Mouse (Mus musculus) CH12.LX (cell line): ENCODE results near the gene Cryzl1. TPM values are rescaled to one million over a fixed set of nuclear protein-coding genes. Genes with fewer than 3 reads are reported as not detected.

Experiments used
- DNase-seq: peaks from one replicate; pipeline ENCODE4 v3.0.0-alpha.2; 2013; ENCODE audit errors: extremely low read depth
- H3K27ac ChIP-seq: 2 replicates; pipeline ENCODE4 v1.5.1; 2012; ENCODE audit warnings: low read depth, mild to moderate bottlenecking, control low read depth, moderate library complexity; ENCODE audit not compliant: insufficient read depth
- H3K27me3 ChIP-seq: replicated peaks from 2 replicates; pipeline ENCODE3; 2012; ENCODE audit warnings: inconsistent platforms
- H3K36me3 ChIP-seq, 2 experiments: replicated peaks in 1 of 2; 2 replicates each; pipeline versions ENCODE3 to v1.6.1; 2012; ENCODE audit warnings: inconsistent platforms in 1 of 2, low read length in 1 of 2, mild to moderate bottlenecking in 1 of 2, mixed read lengths in 1 of 2, moderate library complexity in 1 of 2; ENCODE audit not compliant: control insufficient read depth in 1 of 2, insufficient read depth in 1 of 2
- H3K4me1 ChIP-seq, 2 experiments: 2 replicates each; pipeline ENCODE4 v1.6.1; 2012; ENCODE audit warnings: inconsistent platforms in 1 of 2, moderate library complexity in 1 of 2; ENCODE audit not compliant: insufficient read depth in 2 of 2, control insufficient read depth in 1 of 2
- H3K4me2 ChIP-seq: 2 replicates; pipeline ENCODE4 v1.6.1; 2012; ENCODE audit warnings: low read depth, mild to moderate bottlenecking, control low read depth; ENCODE audit not compliant: poor library complexity, insufficient read depth, severe bottlenecking
- H3K4me3 ChIP-seq, 3 experiments: fragments of 150-350 bp in 1 of 3; sonication (generic) in 1 of 3; replicated peaks in 1 of 3; 2 replicates each; pipeline versions ENCODE3 to v1.5.1; 2011 to 2012; ENCODE audit warnings: low read depth in 2 of 3, low read length in 2 of 3, mild to moderate bottlenecking in 2 of 3, moderate library complexity in 2 of 3, control low read depth in 1 of 3, improper control_type of control experiment in 1 of 3, inconsistent platforms in 1 of 3, mixed read lengths in 1 of 3; ENCODE audit not compliant: poor library complexity in 1 of 3
- H3K79me2 ChIP-seq: replicated peaks from 2 replicates; pipeline ENCODE4 v1.6.1; 2012; ENCODE audit warnings: mild to moderate bottlenecking, moderate library complexity; ENCODE audit not compliant: control insufficient read depth, poor library complexity, insufficient read depth, severe bottlenecking; ENCODE audit errors: extremely low read depth
- H3K9ac ChIP-seq: 2 replicates; pipeline ENCODE4 v1.6.1; 2012; ENCODE audit warnings: low read depth, mild to moderate bottlenecking, control low read depth, moderate library complexity; ENCODE audit not compliant: insufficient read depth
- H3K9me3 ChIP-seq: replicated peaks from 2 replicates; pipeline ENCODE3; 2012; ENCODE audit warnings: low read length, inconsistent platforms, mixed read lengths
- BHLHE40 ChIP-seq: IDR thresholded peaks from 2 replicates; pipeline ENCODE4 v1.6.1; 2011; ENCODE audit warnings: mild to moderate bottlenecking, low read depth, low read length, improper control_type of control experiment
- CHD1 ChIP-seq: IDR thresholded peaks from 2 replicates; pipeline ENCODE4 v1.6.1; 2012; ENCODE audit warnings: low read depth, low read length, improper control_type of control experiment, inconsistent platforms
- CHD2 ChIP-seq: IDR thresholded peaks from 2 replicates; pipeline ENCODE4 v1.6.1; 2011; ENCODE audit warnings: low read length, improper control_type of control experiment
- CTCF ChIP-seq, 2 experiments: IDR thresholded peaks in 1 of 2; conservative IDR thresholded peaks in 1 of 2; 2 replicates each; pipeline ENCODE4 v1.5.1; 2011 to 2012; ENCODE audit warnings: low read depth in 2 of 2, low read length in 2 of 2, improper control_type of control experiment in 1 of 2, inconsistent platforms in 1 of 2, mild to moderate bottlenecking in 1 of 2, moderate library complexity in 1 of 2
- ELF1 ChIP-seq: IDR thresholded peaks from 2 replicates; pipeline ENCODE4 v1.6.1; 2014; ENCODE audit warnings: low read depth, mild to moderate bottlenecking, inconsistent platforms, low read length, improper control_type of control experiment
- EP300 ChIP-seq: IDR thresholded peaks from 2 replicates; pipeline ENCODE4 v1.6.1; 2011; ENCODE audit warnings: low read length, improper control_type of control experiment
- KAT2A ChIP-seq: IDR thresholded peaks from 2 replicates; pipeline ENCODE4 v1.6.1; 2012; ENCODE audit warnings: low read length, improper control_type of control experiment, inconsistent platforms; ENCODE audit not compliant: insufficient replicate concordance
- MAFK ChIP-seq: IDR thresholded peaks from 2 replicates; pipeline ENCODE4 v1.6.1; 2011; ENCODE audit warnings: low read length, improper control_type of control experiment; ENCODE audit not compliant: insufficient replicate concordance
- MAX ChIP-seq: IDR thresholded peaks from 2 replicates; pipeline ENCODE4 v1.6.1; 2011; ENCODE audit warnings: low read length, improper control_type of control experiment
- MEF2A ChIP-seq: IDR thresholded peaks from 2 replicates; pipeline ENCODE4 v1.6.1; 2014; ENCODE audit warnings: low read depth, mild to moderate bottlenecking, inconsistent platforms, low read length, improper control_type of control experiment, borderline replicate concordance
- MXI1 ChIP-seq: IDR thresholded peaks from 2 replicates; pipeline ENCODE4 v1.6.1; 2011; ENCODE audit warnings: mild to moderate bottlenecking, low read depth, low read length, improper control_type of control experiment
- NELFE ChIP-seq: IDR thresholded peaks from 2 replicates; pipeline ENCODE4 v1.6.1; 2011; ENCODE audit warnings: low read depth, low read length, improper control_type of control experiment
- NRF1 ChIP-seq: IDR thresholded peaks from 2 replicates; pipeline ENCODE4 v1.6.1; 2014; ENCODE audit warnings: low read depth, mild to moderate bottlenecking, inconsistent platforms, low read length, improper control_type of control experiment, moderate library complexity
- PAX5 ChIP-seq: IDR thresholded peaks from 2 replicates; pipeline ENCODE4 v1.6.1; 2012; ENCODE audit warnings: low read length, inconsistent platforms, mixed read lengths
- POLR2A ChIP-seq: IDR thresholded peaks from 2 replicates; pipeline ENCODE4 v1.6.1; 2011; ENCODE audit warnings: low read depth, mild to moderate bottlenecking, improper control_type of control experiment, low read length
- POLR2AphosphoS2 ChIP-seq: IDR thresholded peaks from 2 replicates; pipeline ENCODE4 v1.6.1; 2011; ENCODE audit warnings: low read depth, low read length, improper control_type of control experiment
- RCOR1 ChIP-seq: conservative IDR thresholded peaks from 2 replicates; pipeline ENCODE4 v1.6.1; 2012; ENCODE audit warnings: low read depth, mild to moderate bottlenecking, inconsistent platforms, low read length, improper control_type of control experiment
- SIN3A ChIP-seq: IDR thresholded peaks from 2 replicates; pipeline ENCODE4 v1.6.1; 2012; ENCODE audit warnings: low read length, improper control_type of control experiment, inconsistent platforms
- UBTF ChIP-seq: IDR thresholded peaks from 2 replicates; pipeline ENCODE4 v1.6.1; 2012; ENCODE audit warnings: low read depth, mild to moderate bottlenecking, inconsistent platforms, low read length, improper control_type of control experiment, moderate library complexity
- USF1 ChIP-seq: IDR thresholded peaks from 2 replicates; pipeline ENCODE4 v1.6.1; 2014; ENCODE audit warnings: low read depth, mild to moderate bottlenecking, inconsistent platforms, low read length, improper control_type of control experiment
- USF2 ChIP-seq: conservative IDR thresholded peaks from 2 replicates; pipeline ENCODE4 v1.6.1; 2011; ENCODE audit warnings: low read depth, low read length, improper control_type of control experiment
- ZKSCAN1 ChIP-seq: IDR thresholded peaks from 2 replicates; pipeline ENCODE4 v1.6.1; 2012; ENCODE audit warnings: low read depth, inconsistent platforms, low read length, improper control_type of control experiment, borderline replicate concordance
- ZMIZ1 ChIP-seq: IDR thresholded peaks from 2 replicates; pipeline ENCODE4 v1.6.1; 2012; ENCODE audit warnings: low read depth, mild to moderate bottlenecking, inconsistent platforms, low read length, improper control_type of control experiment
- dilution Hi-C: fragments of 300-500 bp; cut with MboI; formaldehyde crosslinking; loops from 2 replicates; pipeline ENCODE4 v1.14.3; 2020; ENCODE audit warnings: low sequenced_read_pairs; ENCODE audit not compliant: extremely low pct_unique_long_range_greater_than_20kb, extremely low pct_ligation_motif_present
- in situ Hi-C: fragments of 300-500 bp; cut with MboI; formaldehyde crosslinking; loops from 3 replicates; pipeline ENCODE4 v1.14.3; 2019; ENCODE audit warnings: low sequenced_read_pairs, low pct_ligation_motif_present, low pct_unique_long_range_greater_than_20kb, mixed read lengths
- polyA plus RNA-seq: library from polyadenylated mRNA; unstranded; fragments of >175 nt; gene quantifications from 2 replicates; pipeline ENCODE4 v1.2.1, GENCODE M21; 2012; ENCODE audit warnings: low read depth; ENCODE audit not compliant: insufficient read length
- total RNA-seq, 2 experiments: library from RNA; depleted of rRNA; stranded (reverse); fragments of 300-350 nt in 1 of 2; fragments of >200 nt in 1 of 2; gene quantifications; 2 replicates each; pipeline ENCODE4 v1.2.3; 2012 to 2014

The Cryzl1 gene
- total and polyA plus RNA-seq, 3 experiments, result 105 to 115 (median 111) TPM

DNA sequence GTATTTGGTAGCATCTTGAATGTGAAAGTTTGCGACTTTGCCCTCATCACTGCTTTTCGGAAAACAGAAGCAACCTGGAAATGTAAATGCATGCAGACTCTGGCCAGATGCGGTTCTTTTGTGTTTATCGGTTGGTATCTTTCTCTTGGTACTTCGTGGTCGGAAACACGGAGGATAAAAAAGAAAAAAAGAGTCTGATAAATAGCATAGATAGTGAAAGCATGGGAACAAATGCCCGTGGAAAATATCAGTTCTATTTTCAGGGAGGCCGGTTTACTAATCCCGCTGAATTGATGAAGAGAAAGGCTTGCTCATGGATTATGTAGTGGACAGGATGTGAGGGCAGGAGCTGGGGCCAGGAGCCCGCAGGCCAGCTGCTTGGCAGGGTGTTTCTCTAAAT is 1.7 kb upstream of the Cryzl1 start:
- Histone ChIP-seq H3K27me3 (peaks cover 10% of the 10 kb centered on the region), H3K36me3 (peaks cover 6 to 19% of the 10 kb centered on the region in 2 experiments), H3K4me3 (peak overlapping the region; percentile 65 to 95 (median 75)), H3K9ac (peak overlapping the region; percentile 80), H3K4me2 (peak overlapping the region; percentile 85), H3K9me3 (no peaks in the 10 kb centered on the region), H3K4me1 (peaks cover 26 to 63% of the 10 kb centered on the region in 2 experiments), H3K79me2 (peaks cover 71% of the 10 kb centered on the region), H3K27ac (no peak overlapping the region)
- peak; percentile 21 for DNase-seq
- in situ Hi-C loops, result no loop called here
- TF ChIP-seq MXI1, result no peak; the same call in none of the 2 replicates
- peak; percentile 14; the same call in 1 of the 2 replicates for TF ChIP-seq SIN3A
- TF ChIP-seq MAX, result peak; percentile 63
- 0 out of 2 replicates have a peak, but pooled peaks have one; percentile 32 for TF ChIP-seq NELFE
- TF ChIP-seq MAFK, result 0 out of 2 replicates have a peak, but pooled peaks have one; percentile 33
- TF ChIP-seq UBTF, result no peak
- no peak for TF ChIP-seq KAT2A
- TF ChIP-seq RCOR1, result 0 out of 2 replicates have a peak, but pooled peaks have one; percentile 43
- TF ChIP-seq NRF1, result no peak
- TF ChIP-seq EP300, result no peak
- TF ChIP-seq MEF2A, result peak; percentile 56
- 0 out of 2 replicates have a peak, but pooled peaks have one; percentile 11 for TF ChIP-seq BHLHE40
- TF ChIP-seq USF2, result no peak
- no peak for TF ChIP-seq CTCF (conservative IDR thresholded peaks at IDR 0.05 in 1 of 2, IDR thresholded peaks at IDR 0.05 in 1 of 2; ENCODE audit: low read depth in 2 of 2, low read length in 2 of 2)
- no peak for TF ChIP-seq ZKSCAN1
- no peak for TF ChIP-seq USF1
- 0 out of 2 replicates have a peak, but pooled peaks have one; percentile 32 for TF ChIP-seq CHD2
- dilution Hi-C loops, result no loop called here

DNA sequence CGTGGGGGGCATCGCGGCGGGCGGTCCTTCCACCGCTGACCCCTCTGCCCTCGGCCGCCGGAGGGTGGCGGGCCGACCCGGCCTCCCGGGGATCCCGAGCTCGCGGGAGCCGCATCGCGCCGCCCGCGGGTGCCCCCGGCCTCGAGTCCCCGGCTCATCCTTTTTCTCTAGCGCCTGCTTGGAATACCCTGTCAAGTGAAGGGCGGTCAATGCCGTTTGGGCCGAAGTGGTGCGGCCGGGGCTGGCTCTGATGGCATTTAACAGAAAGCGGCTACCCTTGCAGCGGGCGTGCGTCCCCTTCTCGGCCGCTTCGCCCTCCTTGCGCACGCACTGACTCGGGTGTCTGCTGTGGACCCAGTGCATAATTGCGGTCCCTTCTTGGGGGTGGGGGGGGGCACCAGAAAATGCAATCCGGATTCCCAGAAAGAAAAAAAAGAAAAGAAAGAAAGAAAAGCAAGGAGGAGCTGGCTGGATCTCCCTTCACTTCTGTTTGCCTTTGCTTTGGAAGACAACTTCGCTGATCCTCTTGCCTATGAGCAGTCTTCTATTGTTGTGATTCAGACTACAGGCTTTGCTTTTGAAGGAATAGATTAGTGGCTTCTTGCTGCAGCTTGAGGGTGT is 1.2 kb upstream of the Cryzl1 start:
- Histone ChIP-seq H3K36me3 (peaks cover 8 to 23% of the 10 kb centered on the region in 2 experiments), H3K4me2 (peak overlapping the region; percentile 85), H3K27ac (no peak overlapping the region), H3K9ac (peak overlapping the region; percentile 80), H3K4me3 (peak overlapping the region; percentile 65 to 95 (median 75)), H3K9me3 (no peaks in the 10 kb centered on the region), H3K79me2 (peaks cover 71% of the 10 kb centered on the region), H3K27me3 (peaks cover 10% of the 10 kb centered on the region), H3K4me1 (peaks cover 22 to 63% of the 10 kb centered on the region in 2 experiments)
- DNase-seq, result no peak
- TF ChIP-seq KAT2A, result no peak
- no peak for TF ChIP-seq CHD1
- no peak for TF ChIP-seq ZMIZ1
- TF ChIP-seq POLR2A, result no peak
- peak; percentile 93 for TF ChIP-seq UBTF
- TF ChIP-seq ELF1, result no peak
- no peak for TF ChIP-seq POLR2AphosphoS2
- TF ChIP-seq SIN3A, result peak; percentile 44; the same call in 1 of the 2 replicates
- TF ChIP-seq USF2, result no peak
- TF ChIP-seq PAX5, result no peak
- TF ChIP-seq MXI1, result peak; percentile 50
- dilution Hi-C loops, result no loop called here
- in situ Hi-C loops, result loop anchor here (5.0 kb wide), 1 partner anchor 187 kb away; no protein-coding TSS in a partner anchor
